Mouse (Mus musculus): ENCODE measurements around the gene Lrrc37a. TPM values are rescaled to one million over a fixed set of nuclear protein-coding genes. Genes with fewer than 3 reads are reported as not detected.
"Not testable (repeated sequence)": the region's sequence is repeated elsewhere in the genome, so short reads cannot be mapped to it uniquely, and the experiment has no call there.

Lrrc37a gene
- polyA plus RNA-seq (2015; fragmentation: Nextera tagmentation; extraction: Ambion mirVana): not detected in 2 replicates

GRCm38 (mm10) chr11:103504497-103504896 is at the start of gene Lrrc37a:
Gene Lrrc37a (minus strand): TSS chr11:103504597.
- H3K4me3 ChIP-seq (replicated peaks): no peak within 1 kb of the TSS
- H3K4me1 ChIP-seq (replicated peaks): no peaks in the 10 kb centered on the region
- ATAC-seq: no peak
- no peak within 1 kb of the TSS for H3K27ac ChIP-seq
- no peak within 1 kb of the TSS for H3K9ac ChIP-seq (replicated peaks)
- H3K4me2 ChIP-seq (replicated peaks): no peak within 1 kb of the TSS
- H3K9me3 ChIP-seq: no peaks in the 10 kb centered on the region
- H3K27me3 ChIP-seq: no peaks in the 10 kb centered on the region
- WGBS: 92% methylated on average over 12 of the region's 12 CpGs
- no peaks in the 10 kb centered on the region for H3K36me3 ChIP-seq

- not testable (repeated sequence) for H3K36me3 ChIP-seq; H3K27me3 ChIP-seq; H3K9me3 ChIP-seq; H3K9ac ChIP-seq (replicated peaks); H3K4me1 ChIP-seq (replicated peaks); ATAC-seq; H3K27ac ChIP-seq; H3K4me3 ChIP-seq (replicated peaks); H3K4me2 ChIP-seq (replicated peaks)
- WGBS: 20% methylated on average over 1 of the region's 1 CpGs
Measured at GRCm38 (mm10) chr11:103534973-103535372, 30.6 kb upstream of the Lrrc37a start.

- Histone ChIP-seq H3K4me2 (replicated peaks) (no peak overlapping the region), H3K27ac (no peak overlapping the region), H3K4me3 (replicated peaks) (no peak overlapping the region), H3K9ac (replicated peaks) (no peak overlapping the region), H3K4me1 (replicated peaks) (no peaks in the 10 kb centered on the region), H3K36me3 (no peaks in the 10 kb centered on the region), H3K9me3 (peaks cover 4% of the 10 kb centered on the region; the same call in 1 of the 2 replicates), H3K27me3 (no peaks in the 10 kb centered on the region)
- WGBS: 75% methylated on average over 2 of the region's 2 CpGs
- no peak for ATAC-seq
Measured at GRCm38 (mm10) chr11:103512111-103512510, 7.7 kb upstream of the Lrrc37a start.

GRCm38 (mm10) chr11:103464443-103464842 is 40.0 kb downstream of the Lrrc37a start:
- 73% methylated on average over 7 of the region's 7 CpGs for WGBS
- H3K9ac ChIP-seq (replicated peaks): no peak overlapping the region
- no peak for ATAC-seq
- H3K4me2 ChIP-seq (replicated peaks): no peak overlapping the region
- no peak overlapping the region for H3K27ac ChIP-seq
- no peaks in the 10 kb centered on the region for H3K4me1 ChIP-seq (replicated peaks)
- no peaks in the 10 kb centered on the region for H3K36me3 ChIP-seq
- no peaks in the 10 kb centered on the region for H3K27me3 ChIP-seq
- H3K4me3 ChIP-seq (replicated peaks): no peak overlapping the region
- no peaks in the 10 kb centered on the region for H3K9me3 ChIP-seq

- not testable (repeated sequence) for H3K27me3 ChIP-seq; H3K9me3 ChIP-seq; ATAC-seq; H3K4me3 ChIP-seq (replicated peaks); H3K4me2 ChIP-seq (replicated peaks); H3K36me3 ChIP-seq; H3K4me1 ChIP-seq (replicated peaks); H3K27ac ChIP-seq; H3K9ac ChIP-seq (replicated peaks)
- 25% methylated on average over 1 of the region's 1 CpGs for WGBS
Measured at GRCm38 (mm10) chr11:103451105-103451504, 53.3 kb downstream of the Lrrc37a start.

GRCm38 (mm10) chr11:103449721-103450120 is 54.7 kb downstream of the Lrrc37a start:
- not testable (repeated sequence) for H3K27ac ChIP-seq; H3K9me3 ChIP-seq; H3K4me1 ChIP-seq (replicated peaks); H3K4me2 ChIP-seq (replicated peaks); ATAC-seq; H3K9ac ChIP-seq (replicated peaks); H3K4me3 ChIP-seq (replicated peaks); H3K27me3 ChIP-seq; H3K36me3 ChIP-seq
- 86% methylated on average over 14 of the region's 14 CpGs for WGBS

GRCm38 (mm10) chr11:103443678-103444077 is 60.7 kb downstream of the Lrrc37a start:
- 90% methylated on average over 3 of the region's 3 CpGs for WGBS
- no peak overlapping the region for H3K9ac ChIP-seq (replicated peaks)
- no peak for ATAC-seq
- H3K27me3 ChIP-seq: no peaks in the 10 kb centered on the region
- H3K9me3 ChIP-seq: no peaks in the 10 kb centered on the region
- no peak overlapping the region for H3K4me2 ChIP-seq (replicated peaks)
- no peaks in the 10 kb centered on the region for H3K36me3 ChIP-seq
- H3K4me1 ChIP-seq (replicated peaks): no peaks in the 10 kb centered on the region
- H3K27ac ChIP-seq: no peak overlapping the region
- H3K4me3 ChIP-seq (replicated peaks): no peak overlapping the region

- Histone ChIP-seq H3K27ac (no peak overlapping the region), H3K36me3 (no peaks in the 10 kb centered on the region), H3K4me1 (replicated peaks) (no peaks in the 10 kb centered on the region), H3K9me3 (no peaks in the 10 kb centered on the region), H3K4me3 (replicated peaks) (no peak overlapping the region), H3K9ac (replicated peaks) (no peak overlapping the region), H3K27me3 (no peaks in the 10 kb centered on the region), H3K4me2 (replicated peaks) (no peak overlapping the region)
- ATAC-seq: no peak
- WGBS: 96% methylated on average over 5 of the region's 5 CpGs
Measured at GRCm38 (mm10) chr11:103436282-103436681, 68.1 kb downstream of the Lrrc37a start.

GRCm38 (mm10) chr11:103425031-103425430 is 79.4 kb downstream of the Lrrc37a start:
- Histone ChIP-seq H3K9ac (replicated peaks) (no peak overlapping the region), H3K4me2 (replicated peaks) (no peak overlapping the region), H3K4me3 (replicated peaks) (no peak overlapping the region), H3K9me3 (no peaks in the 10 kb centered on the region), H3K4me1 (replicated peaks) (no peaks in the 10 kb centered on the region), H3K27ac (no peak overlapping the region), H3K36me3 (no peaks in the 10 kb centered on the region), H3K27me3 (no peaks in the 10 kb centered on the region)
- no peak for ATAC-seq
- WGBS: 31% methylated on average over 5 of the region's 5 CpGs

GRCm38 (mm10) chr11:103419667-103420066 is 84.7 kb downstream of the Lrrc37a start:
- 84% methylated on average over 13 of the region's 13 CpGs for WGBS
- no peak overlapping the region for H3K27ac ChIP-seq
- no peaks in the 10 kb centered on the region for H3K4me1 ChIP-seq (replicated peaks)

GRCm38 (mm10) chr11:103419226-103419625 is 85.2 kb downstream of the Lrrc37a start:
- Histone ChIP-seq H3K36me3 (no peaks in the 10 kb centered on the region), H3K4me2 (replicated peaks) (no peak overlapping the region), H3K27me3 (no peaks in the 10 kb centered on the region), H3K9ac (replicated peaks) (no peak overlapping the region), H3K9me3 (no peaks in the 10 kb centered on the region), H3K4me3 (replicated peaks) (no peak overlapping the region), H3K4me1 (replicated peaks) (no peaks in the 10 kb centered on the region), H3K27ac (no peak overlapping the region)
- WGBS: 76% methylated on average over 5 of the region's 5 CpGs
- no peak for ATAC-seq

More at GRCm38 (mm10) chr11:103419667-103420066, 84.7 kb downstream of the Lrrc37a start:
- no peaks in the 10 kb centered on the region for H3K36me3 ChIP-seq
- no peaks in the 10 kb centered on the region for H3K9me3 ChIP-seq
- H3K4me2 ChIP-seq (replicated peaks): no peak overlapping the region
- no peak overlapping the region for H3K4me3 ChIP-seq (replicated peaks)
- ATAC-seq: no peak
- H3K9ac ChIP-seq (replicated peaks): no peak overlapping the region
- H3K27me3 ChIP-seq: no peaks in the 10 kb centered on the region

GRCm38 (mm10) chr11:103413516-103413915 is 90.9 kb downstream of the Lrrc37a start:
- H3K4me1 ChIP-seq (replicated peaks): peaks cover 21% of the 10 kb centered on the region
- H3K9me3 ChIP-seq: no peaks in the 10 kb centered on the region
- 85% methylated on average over 1 of the region's 1 CpGs for WGBS
- no peaks in the 10 kb centered on the region for H3K27me3 ChIP-seq
- H3K4me3 ChIP-seq (replicated peaks): 0 out of 2 replicates have a peak overlapping the region, but pooled peaks have one; percentile 83
- no peak overlapping the region for H3K27ac ChIP-seq
- ATAC-seq: no peak
- peak overlapping the region; percentile 84; the same call in 1 of the 2 replicates for H3K4me2 ChIP-seq (replicated peaks)
- H3K36me3 ChIP-seq: 0 out of 2 replicates have a peak, but pooled peaks cover 5% of the 10 kb centered on the region
- H3K9ac ChIP-seq (replicated peaks): no peak overlapping the region

- no peak; the same call in none of the 2 replicates for ATAC-seq
- peak overlapping the region; percentile 91 for H3K9ac ChIP-seq (replicated peaks)
- 1% methylated on average over 14 of the region's 14 CpGs for WGBS
Measured at GRCm38 (mm10) chr11:103412950-103413423, 91.4 kb downstream of the Lrrc37a start.

More at GRCm38 (mm10) chr11:103412950-103413423, 91.4 kb downstream of the Lrrc37a start:
- Histone ChIP-seq H3K4me2 (replicated peaks) (peak overlapping the region; percentile 84), H3K27me3 (no peaks in the 10 kb centered on the region), H3K4me1 (replicated peaks) (peaks cover 21% of the 10 kb centered on the region), H3K4me3 (replicated peaks) (peak overlapping the region; percentile 83), H3K27ac (peak overlapping the region; percentile 78), H3K9me3 (no peaks in the 10 kb centered on the region), H3K36me3 (0 out of 2 replicates have a peak, but pooled peaks cover 5% of the 10 kb centered on the region)
